Mouse (Mus musculus) heart, postnatal 36 days (tissue): Measurements from ENCODE around the gene Vti1a. TPM values are rescaled to one million over a fixed set of nuclear protein-coding genes. Genes with fewer than 3 reads are reported as not detected.

Experiments used
- DNase-seq, 2 experiments: peaks; one replicate each; pipeline ENCODE4 v3.0.0; 2021 to 2022
- intact Hi-C: fragments of 180-260 bp; cut with DNase I; formaldehyde crosslinking; loops from one replicate; pipeline ENCODE4 v1.15.1; 2025
- total RNA-seq, 2 experiments: library from RNA; stranded (reverse); gene quantifications; 2 replicates each; pipeline ENCODE4 v1.2.3; 2021

The Vti1a gene
- total RNA-seq, 2 experiments from 2014 or later, result 17.2 to 18.3 TPM

DNA sequence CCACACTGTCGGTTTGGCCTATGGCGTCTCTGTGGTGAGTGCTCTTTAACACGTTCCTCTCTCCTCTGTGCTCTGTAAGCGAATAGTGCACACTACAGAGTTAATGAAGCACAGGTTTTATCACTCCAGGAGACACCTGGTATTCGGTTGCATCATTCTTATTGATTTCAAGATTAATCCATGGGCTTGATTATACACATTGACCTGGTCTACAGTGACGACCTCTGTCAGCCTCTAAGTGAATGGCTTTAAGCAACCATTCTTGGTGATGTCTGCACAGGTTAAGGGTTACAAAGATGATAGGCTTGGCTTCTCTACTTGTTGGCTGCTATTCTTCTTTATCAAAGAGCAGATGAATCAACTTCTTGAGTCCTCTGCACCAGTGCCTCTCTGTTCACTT lies 234.1 kb downstream of the Vti1a start:
- no peak for DNase-seq
- intact Hi-C loops, result no loop called here

DNA sequence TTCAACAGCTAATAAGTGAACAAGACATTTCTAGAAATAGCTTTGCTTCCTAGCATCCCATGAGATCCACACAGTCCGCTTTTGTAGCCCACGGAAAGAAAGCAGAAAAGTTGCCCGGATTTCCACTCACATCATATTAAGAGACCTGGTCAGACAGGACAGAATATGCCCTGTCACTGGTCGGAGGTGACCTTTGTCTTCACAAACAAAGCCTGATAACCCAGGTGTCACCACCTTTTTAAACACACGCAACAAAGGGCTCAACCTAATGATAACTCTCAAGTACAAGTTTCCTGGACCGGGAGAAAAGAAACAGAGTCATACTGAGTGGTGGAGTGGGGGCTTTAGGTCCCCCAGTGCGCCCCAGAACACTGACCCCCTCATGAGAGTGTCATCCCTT lies 236.2 kb downstream of the Vti1a start:
- no peak for DNase-seq
- intact Hi-C loops, result no loop called here

DNA sequence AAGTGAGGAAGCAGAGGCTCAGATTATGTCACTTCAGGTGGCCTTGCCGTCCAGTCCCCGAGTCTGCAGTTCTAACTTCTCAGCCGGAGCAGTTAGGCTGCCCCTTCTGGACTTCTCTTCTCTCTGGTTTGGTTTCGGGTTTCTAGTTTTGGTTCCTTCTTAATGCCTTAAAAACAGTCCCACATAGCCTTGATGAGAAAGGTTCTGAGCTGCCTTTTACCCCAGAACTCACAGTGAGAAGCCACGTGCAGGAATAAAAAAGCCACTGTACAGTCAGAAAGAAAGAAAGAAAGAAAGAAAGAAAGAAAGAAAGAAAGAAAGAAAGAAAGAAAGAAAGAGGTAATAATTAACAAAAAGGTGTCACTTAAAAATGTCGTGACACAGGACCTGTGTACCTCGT lies 236.8 kb downstream of the Vti1a start:
- DNase-seq, result no peak

DNA sequence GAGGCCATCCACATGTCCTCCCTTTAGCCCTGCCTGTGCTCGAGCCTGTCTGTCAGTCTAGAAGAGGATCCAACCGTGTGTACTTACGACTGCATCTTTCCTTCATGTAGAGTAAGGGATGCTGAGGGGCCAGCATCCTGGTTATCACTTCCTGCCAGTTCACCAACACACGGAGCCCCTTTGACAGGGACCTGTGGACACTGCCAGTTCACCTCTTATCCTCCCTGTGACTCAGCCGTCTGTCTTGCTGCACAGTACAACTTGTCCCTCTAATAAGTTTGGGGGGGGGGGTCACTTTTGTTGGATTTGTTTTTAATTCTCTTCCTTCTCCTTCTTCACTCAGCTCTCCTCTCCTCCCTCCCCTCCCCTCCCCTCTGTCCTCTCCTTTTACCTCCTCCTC lies 238.2 kb downstream of the Vti1a start:
- DNase-seq, result no peak
- intact Hi-C loops, result no loop called here

More for the DNA sequence above, 236.8 kb downstream of the Vti1a start:
- intact Hi-C loops, result no loop called here

GRCm38 (mm10) chr19:55554703-55555102 lies 238.6 kb downstream of the Vti1a start:
- intact Hi-C loops, result no loop called here
- DNase-seq, result no peak

- no peak for DNase-seq
- intact Hi-C loops, result no loop called here
These were observed 240.3 kb downstream of the Vti1a start for GRCm38 (mm10) chr19:55556168-55556999.

DNA sequence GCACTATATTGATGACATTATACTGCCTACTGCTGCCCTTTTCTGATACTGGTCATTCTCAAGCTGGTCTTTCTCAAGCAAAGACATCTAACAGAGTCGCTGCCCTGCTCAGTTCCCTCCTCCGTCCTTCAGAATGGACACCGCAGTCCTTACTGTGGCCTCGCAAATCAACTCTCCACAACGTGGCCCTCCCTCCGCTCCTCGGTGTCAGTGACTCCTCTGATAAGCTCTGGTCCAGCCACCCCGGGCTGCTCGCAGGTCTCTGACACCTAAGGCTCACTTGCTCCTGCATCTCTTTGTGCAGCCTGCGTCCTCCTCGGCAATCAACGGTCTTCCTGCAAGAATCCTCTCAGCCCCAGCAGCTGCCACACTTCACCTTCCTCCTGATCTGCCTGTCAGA lies 243.2 kb downstream of the Vti1a start:
- DNase-seq, result no peak
- intact Hi-C loops, result no loop called here

DNA sequence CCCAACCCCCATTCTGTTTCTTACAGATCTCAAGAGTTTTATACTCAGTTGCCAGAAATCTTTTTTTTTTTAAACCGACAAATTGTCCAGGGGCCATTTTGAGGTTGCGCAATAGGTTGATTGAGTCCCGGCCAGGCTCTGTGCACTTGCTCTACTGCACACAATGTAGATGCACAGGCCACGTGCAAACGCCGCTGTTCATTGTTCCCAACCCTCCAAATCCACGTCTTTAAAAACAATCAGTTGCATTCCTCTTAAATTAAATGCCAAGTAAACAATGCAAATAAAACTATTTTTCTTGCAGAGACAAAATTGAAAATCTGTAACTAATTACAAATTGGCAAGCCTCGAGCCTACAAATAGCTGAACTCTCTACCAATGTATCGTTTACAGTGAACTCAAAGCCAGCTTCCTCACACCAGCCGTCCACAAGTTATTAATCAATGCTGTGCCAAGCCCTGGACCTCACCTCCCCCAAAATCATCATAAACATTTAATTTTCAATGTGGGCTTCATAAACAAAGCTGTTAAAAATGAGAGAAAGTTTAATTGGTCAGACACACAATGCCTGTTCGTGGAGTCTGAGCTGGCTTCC lies 244.1 kb downstream of the Vti1a start:
- intact Hi-C loops, result no loop called here
- peak in 1 of 2 experiments; percentile 48 for DNase-seq

GRCm38 (mm10) chr19:55561469-55561868 lies 245.4 kb downstream of the Vti1a start:
- intact Hi-C loops, result no loop called here
- no peak for DNase-seq

DNA sequence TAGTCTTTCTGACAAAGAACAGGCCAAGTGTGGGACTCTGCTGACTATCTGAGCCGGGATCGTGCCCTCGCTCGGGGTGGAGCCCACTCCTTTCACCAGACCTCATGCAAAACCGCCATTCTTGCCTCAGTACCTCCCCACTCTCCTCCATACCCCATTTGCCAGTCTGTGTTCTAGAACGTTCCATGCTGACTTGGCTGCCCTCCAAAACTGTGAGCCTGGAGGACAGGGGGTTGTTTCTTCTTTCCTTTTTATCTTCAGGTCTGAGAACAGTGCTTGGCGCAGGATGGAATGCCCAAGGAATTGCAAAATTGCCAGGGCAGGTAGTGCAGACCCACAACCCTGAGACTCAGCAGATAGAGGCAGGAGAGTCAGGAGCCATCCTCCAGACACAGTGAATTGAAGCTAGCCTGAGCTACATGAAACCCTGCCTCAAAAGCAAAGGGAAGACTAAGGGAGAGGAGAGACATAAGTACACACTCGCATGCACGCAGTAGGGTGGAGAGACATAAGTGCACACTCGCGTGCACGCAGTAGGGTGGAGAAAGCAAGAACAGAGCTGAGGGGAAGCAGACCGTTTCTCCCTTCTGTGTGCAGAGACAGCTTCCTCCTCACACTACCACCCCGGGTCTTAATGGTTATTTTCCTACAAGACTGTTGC lies 246.5 kb downstream of the Vti1a start:
- intact Hi-C loops, result no loop called here
- DNase-seq, result peak in 1 of 2 experiments; percentile 20

GRCm38 (mm10) chr19:55563148-55563651 lies 247.1 kb downstream of the Vti1a start:
- DNase-seq, result peak; percentile 52 to 61
- intact Hi-C loops, result no loop called here

GRCm38 (mm10) chr19:55564104-55564938 lies 248.2 kb downstream of the Vti1a start:
- no peak for DNase-seq
- intact Hi-C loops, result no loop called here

DNA sequence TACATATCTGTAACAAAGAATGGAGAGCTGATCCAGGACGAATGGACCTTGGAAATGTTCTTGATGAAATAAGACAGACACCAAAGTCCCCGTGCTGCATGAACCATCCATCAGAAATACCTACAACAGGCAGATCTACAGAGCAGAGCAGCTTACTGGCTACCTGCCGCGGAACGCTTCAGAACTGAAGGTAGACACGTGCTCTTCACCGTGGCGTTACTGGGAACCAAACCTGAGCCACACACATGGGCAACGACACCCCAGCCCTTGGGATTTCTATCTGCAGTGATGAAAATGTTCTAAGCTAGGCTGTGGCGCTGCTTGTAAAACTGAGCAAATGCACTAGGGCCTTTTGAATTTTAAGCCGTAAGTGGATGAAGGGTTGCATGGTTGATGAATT lies 249.0 kb downstream of the Vti1a start:
- intact Hi-C loops, result no loop called here
- no peak for DNase-seq

- intact Hi-C loops, result no loop called here
- DNase-seq, result no peak
These were observed 249.7 kb downstream of the Vti1a start for GRCm38 (mm10) chr19:55565523-55566369.

- intact Hi-C loops, result no loop called here
- no peak for DNase-seq
These were observed 253.0 kb downstream of the Vti1a start for GRCm38 (mm10) chr19:55569114-55569513.

GRCm38 (mm10) chr19:55569894-55570293 lies 253.8 kb downstream of the Vti1a start:
- DNase-seq, result no peak
- intact Hi-C loops, result no loop called here

GRCm38 (mm10) chr19:55570520-55571296 lies 254.6 kb downstream of the Vti1a start:
- intact Hi-C loops, result no loop called here
- no peak for DNase-seq

DNA sequence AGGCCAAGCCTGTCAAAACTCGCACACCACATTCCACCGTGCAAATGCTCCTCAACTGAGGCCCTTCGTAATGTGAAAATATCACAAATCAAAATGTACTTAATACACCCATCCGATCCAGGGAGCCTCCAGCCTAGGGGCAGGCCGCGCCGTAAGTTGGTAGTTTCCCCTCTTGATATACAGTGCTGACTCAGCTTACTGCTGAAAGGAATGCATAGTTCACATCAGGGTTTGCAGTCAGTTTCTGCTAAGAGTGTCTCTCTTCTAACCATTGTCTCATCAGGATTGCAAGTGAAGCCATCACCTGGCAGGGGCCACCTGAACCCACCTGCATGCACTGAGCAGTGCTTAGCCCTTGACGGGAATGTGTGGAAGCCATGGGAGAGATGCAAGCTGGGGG lies 255.4 kb downstream of the Vti1a start:
- no peak for DNase-seq
- intact Hi-C loops, result no loop called here
